Mouse (Mus musculus) neural tube, embryonic 15.5 days (tissue): ENCODE measurements around the gene Ddx28. TPM values are rescaled to one million over a fixed set of nuclear protein-coding genes. Genes with fewer than 3 reads are reported as not detected.

Source experiments
- ATAC-seq: fragments of 200-750 bp; cut with Nextera tagmentation; 2 replicates; pipeline ENCODE4 v1.8.0; 2017; ENCODE audit warnings: mild to moderate bottlenecking, moderate TSS enrichment, moderate library complexity; ENCODE audit not compliant: low FRiP score
- H3K27ac ChIP-seq: fragments of 300-500 bp; sonication (generic); replicated peaks from 2 replicates; pipeline ENCODE4 v1.5.1; 2015; ENCODE audit warnings: mild to moderate bottlenecking, inconsistent platforms
- H3K27me3 ChIP-seq: fragments of 300-500 bp; sonication (generic); replicated peaks from 2 replicates; pipeline ENCODE4 v1.6.1; 2015; ENCODE audit warnings: inconsistent platforms
- H3K36me3 ChIP-seq: fragments of 300-500 bp; sonication (generic); 2 replicates; pipeline ENCODE4 v1.6.1; 2015; ENCODE audit warnings: inconsistent platforms
- H3K4me1 ChIP-seq: fragments of 300-500 bp; sonication (generic); 2 replicates; pipeline ENCODE4 v1.6.1; 2015; ENCODE audit warnings: inconsistent platforms
- H3K4me2 ChIP-seq: fragments of 300-500 bp; sonication (generic); 2 replicates; pipeline ENCODE4 v1.6.1; 2015; ENCODE audit warnings: inconsistent platforms, mild to moderate bottlenecking, moderate library complexity
- H3K4me3 ChIP-seq: fragments of 300-500 bp; sonication (generic); replicated peaks from 2 replicates; pipeline ENCODE4 v1.5.1; 2015; ENCODE audit warnings: mild to moderate bottlenecking, inconsistent platforms
- H3K9ac ChIP-seq: fragments of 300-500 bp; sonication (generic); replicated peaks from 2 replicates; pipeline ENCODE4 v1.6.1; 2015; ENCODE audit warnings: mild to moderate bottlenecking, inconsistent platforms
- H3K9me3 ChIP-seq: fragments of 300-500 bp; sonication (generic); replicated peaks from 2 replicates; pipeline ENCODE4 v1.6.1; 2016; ENCODE audit warnings: inconsistent platforms
- WGBS: fragments of 180-500 bp; shearing (Covaris S2); methylation state at CpG from one replicate; pipeline ENCODE4 v1.1.7; 2015; ENCODE audit warnings: mixed read lengths; 5-methylcytosine and 5-hydroxymethylcytosine counted together
- polyA plus RNA-seq: library from polyadenylated mRNA; unstranded; fragments of >200 nt; fragmentation: Nextera tagmentation; extraction: Ambion mirVana; gene quantifications from 2 replicates; pipeline ENCODE4 v1.2.1, GENCODE M21; 2015

Ddx28 gene
- 20.8 and 20.9 TPM in 2 replicates for polyA plus RNA-seq

- ATAC-seq = no peak; the same call in 1 of the 2 replicates
- WGBS = 2% methylated on average over 6 of the region's 6 CpGs
Measured at GRCm38 (mm10) chr8:106011643-106011986, at the start of gene Ddx28. Gene Ddx28 (minus strand): TSS chr8:106011882.

GRCm38 (mm10) chr8:106060521-106060920 is 48.8 kb upstream of the Ddx28 start:
- 4% methylated on average over 3 of the region's 3 CpGs for WGBS
- Histone ChIP-seq H3K27ac (0 out of 2 replicates have a peak overlapping the region, but pooled peaks have one; percentile 93), H3K4me1 (peaks cover 32% of the 10 kb centered on the region), H3K4me3 (peak overlapping the region; percentile 94), H3K4me2 (peak overlapping the region; percentile 88), H3K27me3 (no peaks in the 10 kb centered on the region), H3K9me3 (no peaks in the 10 kb centered on the region), H3K36me3 (no peaks in the 10 kb centered on the region), H3K9ac (peak overlapping the region; percentile 82)
- no peak for ATAC-seq

More at GRCm38 (mm10) chr8:106011643-106011986, at the start of gene Ddx28:
- H3K27ac ChIP-seq = peak within 1 kb of the TSS; percentile 87
- peak within 1 kb of the TSS; percentile 96 for H3K4me3 ChIP-seq
- peaks cover 24% of the 10 kb centered on the region for H3K4me1 ChIP-seq
- H3K27me3 ChIP-seq = no peaks in the 10 kb centered on the region
- peak within 1 kb of the TSS; percentile 99 for H3K4me2 ChIP-seq
- H3K9me3 ChIP-seq = no peaks in the 10 kb centered on the region
- peaks cover 10% of the 10 kb centered on the region for H3K36me3 ChIP-seq
- H3K9ac ChIP-seq = peak within 1 kb of the TSS; percentile 91

- peak overlapping the region; percentile 82 for H3K9ac ChIP-seq
- peaks cover 32% of the 10 kb centered on the region for H3K4me1 ChIP-seq
- ATAC-seq = peak; percentile 84
- H3K27me3 ChIP-seq = no peaks in the 10 kb centered on the region
- H3K36me3 ChIP-seq = no peaks in the 10 kb centered on the region
- H3K27ac ChIP-seq = peak overlapping the region; percentile 93
- under 1% methylated on average over 79 of the region's 83 CpGs for WGBS
- H3K9me3 ChIP-seq = no peaks in the 10 kb centered on the region
- peak overlapping the region; percentile 94 for H3K4me3 ChIP-seq
- H3K4me2 ChIP-seq = peak overlapping the region; percentile 88
Measured at GRCm38 (mm10) chr8:106059613-106060371, 48.1 kb upstream of the Ddx28 start.

GRCm38 (mm10) chr8:106058731-106059612 is 47.3 kb upstream of the Ddx28 start, which contains the start of gene Nfatc3:
Gene Nfatc3 (plus strand): TSS chr8:106058840.
- H3K9me3 ChIP-seq = no peaks in the 10 kb centered on the region
- WGBS = under 1% methylated on average over 46 of the region's 52 CpGs
- peak within 1 kb of the TSS; percentile 82 for H3K9ac ChIP-seq
- ATAC-seq = peak; percentile 99
- no peaks in the 10 kb centered on the region for H3K27me3 ChIP-seq
- peaks cover 32% of the 10 kb centered on the region for H3K4me1 ChIP-seq
- peak within 1 kb of the TSS; percentile 88 for H3K4me2 ChIP-seq
- H3K36me3 ChIP-seq = 0 out of 2 replicates have a peak, but pooled peaks cover under 1% of the 10 kb centered on the region
- peak within 1 kb of the TSS; percentile 94 for H3K4me3 ChIP-seq
- H3K27ac ChIP-seq = peak within 1 kb of the TSS; percentile 93

- ATAC-seq = no peak
- Histone ChIP-seq H3K27me3 (no peaks in the 10 kb centered on the region), H3K4me3 (no peak overlapping the region), H3K36me3 (peaks cover 22% of the 10 kb centered on the region), H3K4me1 (peaks cover 18% of the 10 kb centered on the region), H3K27ac (no peak overlapping the region), H3K4me2 (no peak overlapping the region), H3K9me3 (no peaks in the 10 kb centered on the region), H3K9ac (no peak overlapping the region)
- WGBS = 90% methylated on average over 4 of the region's 4 CpGs
Measured at GRCm38 (mm10) chr8:106056455-106056982, 44.8 kb upstream of the Ddx28 start.

GRCm38 (mm10) chr8:106055038-106055437 is 43.4 kb upstream of the Ddx28 start:
- no peak overlapping the region for H3K27ac ChIP-seq
- 31% methylated on average over 3 of the region's 3 CpGs for WGBS
- ATAC-seq = no peak
- H3K4me1 ChIP-seq = peaks cover 8% of the 10 kb centered on the region
- H3K36me3 ChIP-seq = peaks cover 31% of the 10 kb centered on the region
- H3K27me3 ChIP-seq = no peaks in the 10 kb centered on the region
- H3K9ac ChIP-seq = no peak overlapping the region
- no peak overlapping the region for H3K4me2 ChIP-seq
- H3K9me3 ChIP-seq = no peaks in the 10 kb centered on the region
- H3K4me3 ChIP-seq = no peak overlapping the region

GRCm38 (mm10) chr8:106054190-106054811 is 42.6 kb upstream of the Ddx28 start:
- Histone ChIP-seq H3K4me3 (no peak overlapping the region), H3K27ac (no peak overlapping the region), H3K27me3 (no peaks in the 10 kb centered on the region), H3K9me3 (no peaks in the 10 kb centered on the region), H3K36me3 (peaks cover 38% of the 10 kb centered on the region), H3K4me1 (peaks cover 8% of the 10 kb centered on the region), H3K9ac (no peak overlapping the region), H3K4me2 (no peak overlapping the region)
- 20% methylated on average over 6 of the region's 6 CpGs for WGBS
- no peak for ATAC-seq

- ATAC-seq = no peak
- H3K9ac ChIP-seq = no peak overlapping the region
- no peak overlapping the region for H3K4me3 ChIP-seq
- H3K4me1 ChIP-seq = no peaks in the 10 kb centered on the region
- WGBS = 90% methylated on average over 9 of the region's 9 CpGs
- no peaks in the 10 kb centered on the region for H3K9me3 ChIP-seq
- H3K36me3 ChIP-seq = peaks cover 38% of the 10 kb centered on the region
- no peaks in the 10 kb centered on the region for H3K27me3 ChIP-seq
- H3K27ac ChIP-seq = no peak overlapping the region
- no peak overlapping the region for H3K4me2 ChIP-seq
Measured at GRCm38 (mm10) chr8:106052510-106053089, 40.9 kb upstream of the Ddx28 start.

- Histone ChIP-seq H3K9me3 (no peaks in the 10 kb centered on the region), H3K36me3 (peaks cover 47% of the 10 kb centered on the region), H3K4me2 (no peak overlapping the region), H3K4me3 (no peak overlapping the region), H3K27ac (no peak overlapping the region), H3K9ac (no peak overlapping the region), H3K4me1 (no peaks in the 10 kb centered on the region), H3K27me3 (no peaks in the 10 kb centered on the region)
- no peak for ATAC-seq
- 94% methylated on average over 3 of the region's 3 CpGs for WGBS
Measured at GRCm38 (mm10) chr8:106051068-106051467, 39.4 kb upstream of the Ddx28 start.

GRCm38 (mm10) chr8:106049840-106050239 is 38.2 kb upstream of the Ddx28 start:
- ATAC-seq = no peak

More at GRCm38 (mm10) chr8:106049840-106050239, 38.2 kb upstream of the Ddx28 start:
- Histone ChIP-seq H3K27ac (no peak overlapping the region), H3K27me3 (no peaks in the 10 kb centered on the region), H3K4me1 (no peaks in the 10 kb centered on the region), H3K36me3 (peaks cover 54% of the 10 kb centered on the region), H3K9me3 (no peaks in the 10 kb centered on the region), H3K4me3 (no peak overlapping the region), H3K4me2 (no peak overlapping the region), H3K9ac (no peak overlapping the region)
- 88% methylated on average over 6 of the region's 6 CpGs for WGBS
